Mouse (Mus musculus) kidney, embryonic 16.5 days (tissue): ENCODE results near the gene Tmem100. TPM values are rescaled to one million over a fixed set of nuclear protein-coding genes. Genes with fewer than 3 reads are reported as not detected.
A peak's percentile ranks its signal among the peaks of the same experiment; 100 is the strongest.

Source experiments
- ATAC-seq: fragments of 200-750 bp; cut with Nextera tagmentation; 2 replicates; pipeline ENCODE4 v1.8.0; 2017; ENCODE audit warnings: moderate TSS enrichment; ENCODE audit not compliant: low FRiP score, low TSS enrichment
- H3K27ac ChIP-seq: fragments of 300-500 bp; sonication (generic); 2 replicates; pipeline ENCODE4 v1.5.1; 2014; ENCODE audit warnings: low read length
- H3K27me3 ChIP-seq: fragments of 300-500 bp; sonication (generic); 2 replicates; pipeline ENCODE4 v1.6.1; 2014; ENCODE audit warnings: low read length, control low read depth, mixed read lengths; ENCODE audit not compliant: insufficient read depth
- H3K36me3 ChIP-seq: fragments of 300-500 bp; sonication (generic); 2 replicates; pipeline ENCODE4 v1.6.1; 2014; ENCODE audit warnings: low read length, control low read depth, mixed read lengths; ENCODE audit not compliant: insufficient read depth
- H3K4me1 ChIP-seq: fragments of 300-500 bp; sonication (generic); 2 replicates; pipeline ENCODE4 v1.6.1; 2014; ENCODE audit warnings: low read length, control low read depth, mixed read lengths; ENCODE audit not compliant: insufficient read depth
- H3K4me2 ChIP-seq: fragments of 300-500 bp; sonication (generic); replicated peaks from 2 replicates; pipeline ENCODE4 v1.6.1; 2014; ENCODE audit warnings: low read depth, low read length
- H3K4me3 ChIP-seq: fragments of 300-500 bp; sonication (generic); 2 replicates; pipeline ENCODE4 v1.5.1; 2014; ENCODE audit warnings: mild to moderate bottlenecking, low read length
- H3K9ac ChIP-seq: fragments of 300-500 bp; sonication (generic); replicated peaks from 2 replicates; pipeline ENCODE4 v1.6.1; 2014; ENCODE audit warnings: low read length
- H3K9me3 ChIP-seq: fragments of 300-500 bp; sonication (generic); 2 replicates; pipeline ENCODE4 v1.6.1; 2016; ENCODE audit warnings: low read length, control low read depth
- WGBS: fragments of 180-500 bp; shearing (Covaris S2); extraction: QIAGEN DNeasy Blood & Tissue Kit; methylation state at CpG from one replicate; pipeline ENCODE4 v1.1.7; 2014; 5-methylcytosine and 5-hydroxymethylcytosine counted together
- polyA plus RNA-seq: library from polyadenylated mRNA; unstranded; fragments of >200 nt; fragmentation: Nextera tagmentation; extraction: Ambion mirVana; gene quantifications from 2 replicates; pipeline ENCODE4 v1.2.1, GENCODE M21; 2015

The Tmem100 gene
- polyA plus RNA-seq, 1 experiment from 2014 or later: 20.8 TPM

- ATAC-seq: peak; percentile 55; the same call in 1 of the 2 replicates
- Histone ChIP-seq H3K36me3 (no peaks in the 10 kb centered on the region), H3K9me3 (no peaks in the 10 kb centered on the region), H3K4me3 (peak overlapping the region; percentile 52), H3K27ac (0 out of 2 replicates have a peak overlapping the region, but pooled peaks have one; percentile 7), H3K9ac (peak overlapping the region; percentile 66), H3K4me1 (peaks cover 47% of the 10 kb centered on the region), H3K27me3 (peaks cover 8% of the 10 kb centered on the region; the same call in 1 of the 2 replicates), H3K4me2 (peak overlapping the region; percentile 66)
- WGBS: under 1% methylated on average over 15 of the region's 15 CpGs
Observed at GRCm38 (mm10) chr11:90030557-90030956, 409 bp downstream of the Tmem100 start.

DNA sequence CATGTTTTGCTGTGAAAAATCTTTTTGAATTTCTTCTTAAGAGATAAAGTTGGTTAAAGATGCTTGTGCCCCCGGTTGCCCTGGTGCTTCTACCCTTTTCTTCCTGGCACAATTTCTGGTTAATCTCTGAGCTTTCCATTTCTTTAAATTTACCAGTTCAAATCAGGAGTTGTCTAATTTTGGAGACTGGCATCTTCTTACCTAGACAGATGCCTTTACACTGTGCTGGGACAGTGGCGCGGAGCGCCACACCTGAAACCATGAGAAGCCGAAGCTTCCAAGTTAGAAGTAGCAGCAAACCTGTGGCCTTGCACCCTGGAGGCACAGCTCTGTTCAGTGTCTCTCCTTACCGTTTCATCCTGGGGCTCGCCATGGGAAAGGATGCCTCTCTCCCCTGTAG lies 928 bp downstream of the Tmem100 start:
- no peak for ATAC-seq
- H3K27me3 ChIP-seq: peaks cover 8% of the 10 kb centered on the region; the same call in 1 of the 2 replicates
- H3K4me3 ChIP-seq: peak overlapping the region; percentile 52
- peak overlapping the region; percentile 66 for H3K9ac ChIP-seq
- H3K9me3 ChIP-seq: no peaks in the 10 kb centered on the region
- 0 out of 2 replicates have a peak overlapping the region, but pooled peaks have one; percentile 7 for H3K27ac ChIP-seq
- 25% methylated on average over 7 of the region's 7 CpGs for WGBS
- peak overlapping the region; percentile 66 for H3K4me2 ChIP-seq
- H3K4me1 ChIP-seq: peaks cover 45% of the 10 kb centered on the region
- H3K36me3 ChIP-seq: no peaks in the 10 kb centered on the region

DNA sequence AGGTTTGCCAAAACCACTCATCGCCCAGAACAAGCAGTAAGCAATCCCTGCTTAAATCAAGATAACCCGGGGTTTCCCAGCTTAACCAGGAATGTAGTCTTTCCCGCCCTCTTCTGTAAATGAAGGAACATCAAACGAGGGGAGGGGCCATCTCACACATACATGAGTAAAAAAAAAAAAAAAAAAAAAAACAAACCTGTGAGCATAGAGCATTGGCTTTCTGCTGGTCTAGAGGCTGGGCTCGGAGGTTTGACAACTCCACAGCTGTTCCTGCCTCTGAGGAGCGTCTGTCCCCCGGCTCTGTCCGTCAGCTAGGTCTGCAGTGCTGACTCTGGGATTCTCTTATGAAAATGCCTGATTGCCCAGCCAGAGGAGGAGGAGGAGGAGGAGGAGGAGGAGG lies 2.7 kb downstream of the Tmem100 start:
- WGBS: 12% methylated on average over 8 of the region's 8 CpGs
- Histone ChIP-seq H3K4me3 (peak overlapping the region; percentile 52), H3K9me3 (peaks cover 8% of the 10 kb centered on the region), H3K36me3 (peaks cover 6% of the 10 kb centered on the region; the same call in 1 of the 2 replicates), H3K27me3 (peaks cover 8% of the 10 kb centered on the region; the same call in 1 of the 2 replicates), H3K4me2 (peak overlapping the region; percentile 66), H3K9ac (peak overlapping the region; percentile 48; the same call in 1 of the 2 replicates), H3K4me1 (peaks cover 37% of the 10 kb centered on the region), H3K27ac (no peak overlapping the region)
- ATAC-seq: no peak

GRCm38 (mm10) chr11:90033442-90033841 lies 3.3 kb downstream of the Tmem100 start:
- Histone ChIP-seq H3K4me1 (peaks cover 37% of the 10 kb centered on the region), H3K9me3 (peaks cover 8% of the 10 kb centered on the region), H3K27me3 (peaks cover 8% of the 10 kb centered on the region; the same call in 1 of the 2 replicates), H3K4me3 (peak overlapping the region; percentile 52), H3K4me2 (peak overlapping the region; percentile 66), H3K27ac (no peak overlapping the region), H3K36me3 (peaks cover 6% of the 10 kb centered on the region; the same call in 1 of the 2 replicates), H3K9ac (peak overlapping the region; percentile 48; the same call in 1 of the 2 replicates)
- WGBS: 48% methylated on average over 5 of the region's 5 CpGs
- no peak for ATAC-seq

- Histone ChIP-seq H3K9ac (no peak overlapping the region), H3K27ac (no peak overlapping the region), H3K9me3 (peaks cover 8% of the 10 kb centered on the region), H3K36me3 (peaks cover 6% of the 10 kb centered on the region; the same call in 1 of the 2 replicates), H3K4me2 (no peak overlapping the region), H3K4me3 (no peak overlapping the region), H3K4me1 (peaks cover 32% of the 10 kb centered on the region), H3K27me3 (peaks cover 8% of the 10 kb centered on the region; the same call in 1 of the 2 replicates)
- 83% methylated on average over 12 of the region's 12 CpGs for WGBS
- ATAC-seq: no peak
Observed at GRCm38 (mm10) chr11:90034646-90035045, 4.5 kb downstream of the Tmem100 start.

DNA sequence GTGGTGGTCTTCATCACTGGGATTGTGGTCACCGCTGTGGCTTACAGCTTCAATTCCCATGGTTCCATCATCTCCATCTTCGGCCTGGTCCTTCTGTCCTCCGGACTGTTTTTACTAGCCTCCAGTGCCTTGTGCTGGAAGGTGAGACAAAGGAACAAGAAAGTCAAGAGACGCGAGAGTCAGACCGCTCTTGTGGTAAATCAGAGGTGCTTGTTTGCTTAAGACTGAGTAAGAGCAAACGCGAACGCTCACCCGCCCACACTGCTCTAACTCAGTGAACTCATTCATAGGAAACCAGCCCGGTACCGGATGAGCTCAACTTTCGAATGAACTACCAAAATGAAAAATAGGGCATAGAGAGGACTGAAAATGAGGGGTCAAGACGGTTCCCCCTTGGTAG lies 5.4 kb downstream of the Tmem100 start:
- Histone ChIP-seq H3K9ac (no peak overlapping the region), H3K4me1 (peaks cover 26% of the 10 kb centered on the region), H3K4me2 (0 out of 2 replicates have a peak overlapping the region, but pooled peaks have one; percentile 14), H3K27me3 (peaks cover 8% of the 10 kb centered on the region; the same call in 1 of the 2 replicates), H3K4me3 (no peak overlapping the region), H3K27ac (no peak overlapping the region), H3K36me3 (peaks cover 6% of the 10 kb centered on the region; the same call in 1 of the 2 replicates), H3K9me3 (peaks cover 8% of the 10 kb centered on the region)
- ATAC-seq: peak; percentile 27; the same call in 1 of the 2 replicates
- 41% methylated on average over 14 of the region's 14 CpGs for WGBS

- Histone ChIP-seq H3K27me3 (peaks cover 8% of the 10 kb centered on the region; the same call in 1 of the 2 replicates), H3K27ac (no peak overlapping the region), H3K9me3 (peaks cover 8% of the 10 kb centered on the region), H3K4me3 (no peak overlapping the region), H3K9ac (no peak overlapping the region), H3K36me3 (peaks cover 6% of the 10 kb centered on the region; the same call in 1 of the 2 replicates), H3K4me2 (no peak overlapping the region), H3K4me1 (peaks cover 19% of the 10 kb centered on the region)
- ATAC-seq: no peak
- 93% methylated on average over 4 of the region's 4 CpGs for WGBS
Observed at GRCm38 (mm10) chr11:90036416-90036815, 6.3 kb downstream of the Tmem100 start.

GRCm38 (mm10) chr11:90038022-90038421 lies 7.9 kb downstream of the Tmem100 start:
- no peaks in the 10 kb centered on the region for H3K27me3 ChIP-seq
- H3K9me3 ChIP-seq: peaks cover 8% of the 10 kb centered on the region
- H3K4me3 ChIP-seq: no peak overlapping the region
- no peak overlapping the region for H3K9ac ChIP-seq
- H3K4me1 ChIP-seq: peaks cover 13% of the 10 kb centered on the region
- H3K4me2 ChIP-seq: no peak overlapping the region
- no peak overlapping the region for H3K27ac ChIP-seq
- no peak for ATAC-seq
- 22% methylated on average over 5 of the region's 5 CpGs for WGBS
- peaks cover 6% of the 10 kb centered on the region; the same call in 1 of the 2 replicates for H3K36me3 ChIP-seq

GRCm38 (mm10) chr11:90044459-90044858 lies 14.3 kb downstream of the Tmem100 start:
- Histone ChIP-seq H3K4me2 (no peak overlapping the region), H3K9ac (no peak overlapping the region), H3K36me3 (no peaks in the 10 kb centered on the region), H3K4me1 (peaks cover 15% of the 10 kb centered on the region; the same call in 1 of the 2 replicates), H3K9me3 (no peaks in the 10 kb centered on the region), H3K27me3 (no peaks in the 10 kb centered on the region), H3K27ac (no peak overlapping the region), H3K4me3 (no peak overlapping the region)
- WGBS: 73% methylated on average over 4 of the region's 4 CpGs
- no peak for ATAC-seq

DNA sequence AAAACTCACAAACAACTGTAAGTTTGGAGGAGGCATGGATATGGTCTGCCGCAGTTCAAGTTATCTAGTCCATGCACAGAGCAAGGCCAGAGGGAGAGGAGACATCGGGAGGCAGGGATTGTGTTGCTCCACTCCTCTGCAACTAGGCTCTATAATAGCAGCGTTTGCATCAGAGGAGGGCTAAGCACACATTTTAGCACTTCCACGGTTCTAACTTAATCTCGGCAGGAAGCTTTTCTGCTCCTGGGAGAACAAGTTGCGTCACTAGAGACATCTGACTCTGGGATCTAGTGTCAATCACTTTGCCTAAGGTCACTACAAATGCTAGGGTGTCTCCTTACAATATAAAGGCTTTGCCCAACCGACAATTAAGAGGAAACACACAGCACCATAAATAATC lies 16.1 kb downstream of the Tmem100 start:
- no peaks in the 10 kb centered on the region for H3K27me3 ChIP-seq
- H3K36me3 ChIP-seq: no peaks in the 10 kb centered on the region
- H3K9me3 ChIP-seq: no peaks in the 10 kb centered on the region
- no peak overlapping the region for H3K4me2 ChIP-seq
- no peak overlapping the region for H3K27ac ChIP-seq
- ATAC-seq: no peak
- 25% methylated on average over 7 of the region's 7 CpGs for WGBS
- peaks cover 15% of the 10 kb centered on the region; the same call in 1 of the 2 replicates for H3K4me1 ChIP-seq
- no peak overlapping the region for H3K4me3 ChIP-seq
- no peak overlapping the region for H3K9ac ChIP-seq
